Mouse (Mus musculus): ENCODE data around the gene Krcc1. TPM values are rescaled to one million over a fixed set of nuclear protein-coding genes. Genes with fewer than 3 reads are reported as not detected.

Gene Krcc1
- polyA plus RNA-seq (2015; fragmentation: Nextera tagmentation; extraction: Ambion mirVana): 46.8 and 52.2 TPM in 2 replicates

- no peaks in the 10 kb centered on the region for H3K36me3 ChIP-seq
- peak within 1 kb of the TSS; percentile 96 for H3K27ac ChIP-seq
- H3K4me1 ChIP-seq: peaks cover 13% of the 10 kb centered on the region
- H3K4me2 ChIP-seq: peak within 1 kb of the TSS; percentile 83
- ATAC-seq (ENCODE audit: borderline replicate concordance, extremely low read depth, low FRiP score, low TSS enrichment): peak; percentile 95
- H3K4me3 ChIP-seq: peak within 1 kb of the TSS; percentile 88
- H3K9ac ChIP-seq: peak within 1 kb of the TSS; percentile 97
- no peaks in the 10 kb centered on the region for H3K27me3 ChIP-seq
- WGBS: under 1% methylated on average over 68 of the region's 84 CpGs
- H3K9me3 ChIP-seq: no peaks in the 10 kb centered on the region
Measured at GRCm38 (mm10) chr6:71271389-71272315, at the start of gene Krcc1. Gene Krcc1 (plus strand): TSS chr6:71271677.

DNA sequence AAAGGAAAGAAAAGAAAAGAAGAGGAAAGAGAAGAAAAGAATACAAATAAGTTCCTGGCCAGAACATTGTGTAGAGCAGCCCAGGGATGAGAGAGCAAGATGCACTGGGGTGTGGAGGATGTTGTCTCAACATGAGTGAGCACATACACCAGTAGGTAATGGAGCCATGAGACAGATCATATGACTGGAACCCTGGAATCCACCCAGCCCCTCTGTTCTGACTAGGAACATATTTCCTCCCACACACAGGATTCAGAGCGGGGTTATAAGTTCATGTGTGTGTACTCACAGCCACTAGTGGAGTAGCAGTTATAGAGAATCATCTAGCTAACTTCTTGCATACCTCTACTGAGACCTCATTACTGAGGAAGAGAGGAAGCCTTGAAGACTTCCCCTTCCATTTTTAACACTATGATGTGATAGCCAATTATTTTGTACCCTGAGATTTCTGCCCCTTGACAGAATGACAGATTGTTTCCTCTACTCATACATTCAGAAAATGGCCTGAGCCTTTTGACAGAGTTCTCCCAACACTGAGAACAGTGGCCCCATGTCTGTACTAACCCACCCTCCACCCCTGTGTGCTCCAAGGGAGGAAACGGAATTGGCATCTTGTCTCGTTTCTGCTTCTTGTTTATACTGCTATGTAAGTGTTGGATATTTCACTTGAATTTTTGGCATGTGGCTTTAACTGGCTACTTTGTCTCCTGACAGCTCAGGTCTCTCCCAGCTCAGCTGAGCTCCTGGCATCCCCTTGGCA lies 47.1 kb upstream of the Krcc1 start:
- peak; percentile 62 for ATAC-seq (ENCODE audit: borderline replicate concordance, extremely low read depth, low FRiP score, low TSS enrichment)
- WGBS: 21% methylated on average over 3 of the region's 3 CpGs
- no peak overlapping the region for H3K4me2 ChIP-seq
- H3K4me1 ChIP-seq: peaks cover 27% of the 10 kb centered on the region
- no peaks in the 10 kb centered on the region for H3K36me3 ChIP-seq
- H3K27ac ChIP-seq: no peak overlapping the region
- H3K9me3 ChIP-seq: no peaks in the 10 kb centered on the region
- H3K9ac ChIP-seq: no peak overlapping the region
- H3K27me3 ChIP-seq: no peaks in the 10 kb centered on the region
- H3K4me3 ChIP-seq: no peak overlapping the region

- 19% methylated on average over 6 of the region's 6 CpGs for WGBS
- H3K36me3 ChIP-seq: no peaks in the 10 kb centered on the region
- H3K4me2 ChIP-seq: no peak overlapping the region
- no peaks in the 10 kb centered on the region for H3K9me3 ChIP-seq
- ATAC-seq (ENCODE audit: borderline replicate concordance, extremely low read depth, low FRiP score, low TSS enrichment): no peak; the same call in 1 of the 2 replicates
- no peak overlapping the region for H3K9ac ChIP-seq
- no peaks in the 10 kb centered on the region for H3K27me3 ChIP-seq
- H3K27ac ChIP-seq: no peak overlapping the region
- peaks cover 27% of the 10 kb centered on the region for H3K4me1 ChIP-seq
- no peak overlapping the region for H3K4me3 ChIP-seq
Measured at GRCm38 (mm10) chr6:71226544-71226943, 44.9 kb upstream of the Krcc1 start.

- Histone ChIP-seq H3K27me3 (no peaks in the 10 kb centered on the region), H3K4me1 (peaks cover 27% of the 10 kb centered on the region), H3K4me2 (no peak overlapping the region), H3K27ac (0 out of 2 replicates have a peak overlapping the region, but pooled peaks have one; percentile 2), H3K9ac (no peak overlapping the region), H3K4me3 (no peak overlapping the region), H3K36me3 (no peaks in the 10 kb centered on the region), H3K9me3 (no peaks in the 10 kb centered on the region)
- ATAC-seq (ENCODE audit: borderline replicate concordance, extremely low read depth, low FRiP score, low TSS enrichment): no peak; the same call in 1 of the 2 replicates
- WGBS: 6% methylated on average over 7 of the region's 7 CpGs
Measured at GRCm38 (mm10) chr6:71227157-71227770, 44.2 kb upstream of the Krcc1 start.

DNA sequence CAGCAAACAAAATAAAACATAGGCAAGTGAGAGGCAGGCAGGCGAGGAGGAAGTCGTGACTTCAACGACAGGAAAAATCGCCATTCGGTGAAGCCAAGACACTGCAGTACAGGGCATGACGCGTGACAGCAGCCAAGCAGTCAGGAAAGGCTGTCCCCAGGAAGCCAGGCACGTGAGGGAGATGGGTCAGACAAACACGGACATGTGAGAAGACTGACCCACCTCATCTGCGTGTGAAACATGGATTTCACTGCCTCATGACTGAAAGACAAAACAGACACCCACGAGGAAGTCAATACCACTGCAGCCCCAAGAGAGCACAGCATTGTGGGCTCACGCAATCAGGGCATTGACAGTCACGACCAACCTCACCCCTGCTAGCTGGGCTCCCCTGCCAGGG lies 36.4 kb upstream of the Krcc1 start:
- no peak for ATAC-seq (ENCODE audit: borderline replicate concordance, extremely low read depth, low FRiP score, low TSS enrichment)
- H3K27me3 ChIP-seq: no peaks in the 10 kb centered on the region
- H3K27ac ChIP-seq: no peak overlapping the region
- H3K4me1 ChIP-seq: no peaks in the 10 kb centered on the region
- H3K9me3 ChIP-seq: no peaks in the 10 kb centered on the region
- H3K36me3 ChIP-seq: no peaks in the 10 kb centered on the region
- whole genome bisulfite sequencing: 62% methylated on average over 13 of the region's 13 CpGs
- H3K9ac ChIP-seq: no peak overlapping the region
- no peak overlapping the region for H3K4me2 ChIP-seq
- no peak overlapping the region for H3K4me3 ChIP-seq

DNA sequence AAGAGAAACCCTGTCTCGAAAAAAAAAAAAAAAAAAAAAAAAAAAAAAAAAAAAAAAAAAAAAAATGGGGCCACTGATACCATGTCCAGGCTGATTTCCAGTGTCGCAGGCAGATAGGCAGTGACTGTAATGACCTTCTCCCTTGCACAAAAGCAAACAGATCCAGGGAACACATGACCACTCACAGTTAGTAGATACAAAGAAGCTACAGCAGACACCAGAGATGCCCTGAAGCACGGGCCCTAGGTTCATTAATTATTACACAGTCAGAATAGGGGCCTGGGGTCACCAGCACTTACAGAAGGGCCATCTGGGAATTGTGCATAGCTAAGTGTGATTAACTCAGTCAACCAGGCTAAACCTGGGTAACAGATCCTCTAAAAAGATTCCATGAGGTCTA lies 35.5 kb upstream of the Krcc1 start:
- WGBS: 67% methylated on average over 3 of the region's 3 CpGs
- no peak overlapping the region for H3K9ac ChIP-seq
- no peaks in the 10 kb centered on the region for H3K9me3 ChIP-seq
- no peak overlapping the region for H3K4me2 ChIP-seq
- no peak overlapping the region for H3K27ac ChIP-seq
- H3K4me3 ChIP-seq: no peak overlapping the region
- no peaks in the 10 kb centered on the region for H3K27me3 ChIP-seq
- H3K36me3 ChIP-seq: no peaks in the 10 kb centered on the region
- no peak for ATAC-seq (ENCODE audit: borderline replicate concordance, extremely low read depth, low FRiP score, low TSS enrichment)
- 0 out of 2 replicates have a peak, but pooled peaks cover 2% of the 10 kb centered on the region for H3K4me1 ChIP-seq

GRCm38 (mm10) chr6:71236506-71236905 lies 35.0 kb upstream of the Krcc1 start:
- peak overlapping the region; percentile 22; the same call in 1 of the 2 replicates for H3K27ac ChIP-seq
- H3K9ac ChIP-seq: no peak overlapping the region
- no peak for ATAC-seq (ENCODE audit: borderline replicate concordance, extremely low read depth, low FRiP score, low TSS enrichment)
- 0 out of 2 replicates have a peak, but pooled peaks cover 3% of the 10 kb centered on the region for H3K4me1 ChIP-seq
- 66% methylated on average over 6 of the region's 6 CpGs for WGBS
- H3K9me3 ChIP-seq: no peaks in the 10 kb centered on the region
- no peak overlapping the region for H3K4me2 ChIP-seq
- H3K4me3 ChIP-seq: no peak overlapping the region
- H3K36me3 ChIP-seq: no peaks in the 10 kb centered on the region
- H3K27me3 ChIP-seq: no peaks in the 10 kb centered on the region

GRCm38 (mm10) chr6:71237031-71237431 lies 34.4 kb upstream of the Krcc1 start:
- no peaks in the 10 kb centered on the region for H3K36me3 ChIP-seq
- no peak overlapping the region for H3K9ac ChIP-seq
- H3K4me3 ChIP-seq: no peak overlapping the region
- H3K4me2 ChIP-seq: no peak overlapping the region
- 0 out of 2 replicates have a peak, but pooled peaks cover 3% of the 10 kb centered on the region for H3K4me1 ChIP-seq
- peak overlapping the region; percentile 64 for H3K27ac ChIP-seq
- no peaks in the 10 kb centered on the region for H3K9me3 ChIP-seq
- 55% methylated on average over 6 of the region's 6 CpGs for WGBS
- ATAC-seq (ENCODE audit: borderline replicate concordance, extremely low read depth, low FRiP score, low TSS enrichment): no peak
- no peaks in the 10 kb centered on the region for H3K27me3 ChIP-seq

DNA sequence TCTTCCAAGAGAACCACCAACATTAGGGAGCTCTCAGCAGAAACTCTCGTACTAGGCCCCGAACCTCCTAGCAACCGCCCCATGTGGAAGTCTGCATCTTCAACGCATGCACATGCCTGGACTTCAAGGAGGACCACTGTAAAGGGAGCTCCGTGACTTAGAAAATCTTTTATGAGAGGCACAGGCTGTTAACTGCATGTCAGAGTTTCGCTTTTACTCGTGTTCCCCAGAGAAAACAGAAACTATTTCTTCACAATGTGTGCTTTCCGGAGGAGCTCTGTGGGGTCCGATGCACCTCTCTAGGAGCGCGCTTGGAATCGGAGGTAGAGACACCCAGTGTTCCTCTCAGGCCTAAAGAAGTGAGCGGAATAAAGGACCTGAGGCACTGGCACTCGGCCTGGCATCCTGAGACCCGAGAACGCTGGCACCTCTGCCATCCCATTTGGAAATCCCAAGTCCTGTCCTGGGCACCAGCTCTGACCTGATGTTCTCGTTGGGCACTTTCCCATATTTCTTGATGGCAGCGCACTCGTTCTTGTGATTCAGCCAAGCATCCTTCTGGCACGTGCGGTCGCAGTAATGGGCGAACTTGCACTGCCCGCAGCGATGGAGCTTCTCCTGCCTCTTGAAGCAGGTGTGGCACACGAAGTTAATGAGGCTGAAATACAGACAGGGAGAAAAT lies 32.3 kb upstream of the Krcc1 start:
- no peak overlapping the region for H3K4me2 ChIP-seq
- H3K4me1 ChIP-seq: 0 out of 2 replicates have a peak, but pooled peaks cover 3% of the 10 kb centered on the region
- WGBS: 91% methylated on average over 26 of the region's 26 CpGs
- H3K4me3 ChIP-seq: no peak overlapping the region
- no peak overlapping the region for H3K27ac ChIP-seq
- ATAC-seq (ENCODE audit: borderline replicate concordance, extremely low read depth, low FRiP score, low TSS enrichment): no peak
- no peak overlapping the region for H3K9ac ChIP-seq
- no peaks in the 10 kb centered on the region for H3K27me3 ChIP-seq
- H3K36me3 ChIP-seq: no peaks in the 10 kb centered on the region
- no peaks in the 10 kb centered on the region for H3K9me3 ChIP-seq

- H3K36me3 ChIP-seq: no peaks in the 10 kb centered on the region
- no peak overlapping the region for H3K9ac ChIP-seq
- H3K9me3 ChIP-seq: no peaks in the 10 kb centered on the region
- H3K4me2 ChIP-seq: no peak overlapping the region
- H3K27ac ChIP-seq: no peak overlapping the region
- 0 out of 2 replicates have a peak, but pooled peaks cover 3% of the 10 kb centered on the region for H3K4me1 ChIP-seq
- no peak overlapping the region for H3K4me3 ChIP-seq
- ATAC-seq (ENCODE audit: borderline replicate concordance, extremely low read depth, low FRiP score, low TSS enrichment): no peak
- WGBS: 61% methylated on average over 7 of the region's 7 CpGs
- no peaks in the 10 kb centered on the region for H3K27me3 ChIP-seq
Measured at GRCm38 (mm10) chr6:71240831-71241230, 30.6 kb upstream of the Krcc1 start.

DNA sequence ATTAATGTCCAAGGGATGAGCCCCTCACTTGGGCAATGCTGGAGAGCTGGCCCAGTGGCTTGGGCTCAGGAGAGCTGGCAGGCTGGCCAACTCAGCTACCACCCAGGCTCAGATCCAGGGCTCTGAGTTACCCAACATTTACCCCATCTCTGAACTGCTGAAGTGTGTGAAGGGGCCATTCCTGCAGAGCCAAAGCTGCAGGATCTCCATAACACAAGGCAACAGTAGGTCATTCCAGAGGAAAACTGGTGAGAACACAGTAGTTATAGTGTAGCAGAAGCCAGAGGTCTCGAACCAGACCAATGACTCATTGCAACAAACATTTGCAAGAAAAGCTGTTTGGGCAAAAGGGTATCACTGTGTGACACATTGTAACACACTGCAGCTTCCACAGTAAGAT lies 28.7 kb upstream of the Krcc1 start:
- no peaks in the 10 kb centered on the region for H3K9me3 ChIP-seq
- no peak overlapping the region for H3K4me3 ChIP-seq
- no peak for ATAC-seq (ENCODE audit: borderline replicate concordance, extremely low read depth, low FRiP score, low TSS enrichment)
- H3K27me3 ChIP-seq: no peaks in the 10 kb centered on the region
- 65% methylated on average over 1 of the region's 1 CpGs for WGBS
- no peaks in the 10 kb centered on the region for H3K36me3 ChIP-seq
- 0 out of 2 replicates have a peak, but pooled peaks cover 3% of the 10 kb centered on the region for H3K4me1 ChIP-seq
- H3K4me2 ChIP-seq: no peak overlapping the region
- no peak overlapping the region for H3K9ac ChIP-seq
- no peak overlapping the region for H3K27ac ChIP-seq

Measured in lung, embryonic 15.5 days (tissue).